Mouse (Mus musculus) lung, postnatal 36 days (tissue): Measurements from ENCODE around the gene Rhox3g.
"Not testable (repeated sequence)": the region's sequence is repeated elsewhere in the genome, so short reads cannot be mapped to it uniquely, and the experiment has no call there.

Experiments
- DNase-seq: peaks from one replicate; pipeline ENCODE4 v3.0.0; 2022; ENCODE audit warnings: mixed read lengths

Rhox3g gene

GRCm38 (mm10) chrX:37628512-37628911, at the start of gene Rhox3g:
Gene Rhox3g (minus strand): TSS chrX:37628612.
- DNase-seq, result not testable (repeated sequence)

GRCm38 (mm10) chrX:37673177-37673576, 44.8 kb upstream of the Rhox3g start, which contains the start of gene Rhox2h:
Gene Rhox2h (minus strand): TSS chrX:37673277.
- not testable (repeated sequence) for DNase-seq

- DNase-seq, result not testable (repeated sequence)
These were observed 40.3 kb upstream of the Rhox3g start, which contains the start of gene Rhox3h for GRCm38 (mm10) chrX:37668664-37669063. Gene Rhox3h (minus strand): TSS chrX:37668764.

GRCm38 (mm10) chrX:37651227-37651626, 22.8 kb upstream of the Rhox3g start, which contains the start of gene Rhox4g:
Gene Rhox4g (minus strand): TSS chrX:37651327.
- DNase-seq, result not testable (repeated sequence)

- DNase-seq, result not testable (repeated sequence)
These were observed 15.0 kb upstream of the Rhox3g start, which contains the start of gene Rhox2g for GRCm38 (mm10) chrX:37643370-37643769. Gene Rhox2g (minus strand): TSS chrX:37643470.

GRCm38 (mm10) chrX:37607604-37608003, 20.8 kb downstream of the Rhox3g start, which contains the start of gene Rhox4f:
Gene Rhox4f (minus strand): TSS chrX:37607704.
- not testable (repeated sequence) for DNase-seq

GRCm38 (mm10) chrX:37580692-37581091, 47.7 kb downstream of the Rhox3g start, which contains the start of gene Rhox3f:
Gene Rhox3f (plus strand): TSS chrX:37580992.
- DNase-seq, result not testable (repeated sequence)
